Mouse (Mus musculus): ENCODE measurements around the gene Crybg1.

GRCm38 (mm10) chr10:44027226-44027625 is 121.4 kb downstream of the Crybg1 start:
- no peak for TF ChIP-seq CTCF (IDR thresholded peaks at IDR 0.05; ENCODE audit: low read depth, low read length)
- no peak for TF ChIP-seq EP300 (IDR thresholded peaks at IDR 0.05; ENCODE audit: insufficient read depth, low read depth, low read length)

Measured in ES-Bruce4 (cell line).